Mouse (Mus musculus) thymus, adult 18-20 months (tissue): Measurements from ENCODE around the gene Eya2.

Experiments
- DNase-seq, 2 experiments: peaks; one replicate each; pipeline ENCODE4 v3.0.0; 2022; ENCODE audit warnings: mixed read lengths in 2 of 2

Eya2 gene

DNA sequence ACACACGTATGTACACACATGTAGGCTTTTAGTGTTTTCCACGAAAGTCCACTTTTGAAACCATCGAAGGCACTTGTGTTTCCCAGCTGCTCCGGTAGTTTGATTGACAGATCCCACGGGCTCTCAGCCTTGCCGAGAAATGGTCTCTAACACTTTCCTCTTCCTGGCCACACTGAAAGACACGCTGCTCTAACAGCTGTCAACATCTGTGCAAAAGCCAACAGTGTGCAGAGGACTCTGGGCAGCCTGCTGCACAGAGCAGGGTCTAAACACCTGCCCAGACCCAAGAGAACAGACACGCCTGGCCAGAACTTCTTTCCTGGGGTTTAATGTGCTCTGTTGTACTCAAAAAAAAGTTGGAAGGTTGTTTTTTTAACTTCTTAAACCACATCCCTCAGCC, 124.5 kb downstream of the Eya2 start:
- no peak for DNase-seq

DNA sequence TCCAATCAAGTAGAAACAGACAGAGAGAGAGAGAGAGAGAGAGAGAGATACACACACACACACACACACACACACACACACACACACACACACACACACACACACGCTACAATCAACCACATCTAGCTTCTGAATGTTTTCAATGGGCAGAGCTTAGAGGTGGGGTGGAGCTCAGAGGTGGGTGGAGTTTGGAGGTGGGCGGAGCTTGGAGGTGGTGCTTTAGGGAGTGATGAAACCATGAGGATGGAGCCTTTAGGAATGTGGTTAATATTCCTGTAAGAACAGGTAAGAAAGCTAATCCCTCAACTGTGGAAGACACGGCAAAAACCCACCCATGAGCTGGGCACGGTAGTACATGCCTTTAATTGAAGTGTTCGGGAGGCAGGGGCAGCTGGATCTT, 127.1 kb downstream of the Eya2 start:
- no peak for DNase-seq

DNA sequence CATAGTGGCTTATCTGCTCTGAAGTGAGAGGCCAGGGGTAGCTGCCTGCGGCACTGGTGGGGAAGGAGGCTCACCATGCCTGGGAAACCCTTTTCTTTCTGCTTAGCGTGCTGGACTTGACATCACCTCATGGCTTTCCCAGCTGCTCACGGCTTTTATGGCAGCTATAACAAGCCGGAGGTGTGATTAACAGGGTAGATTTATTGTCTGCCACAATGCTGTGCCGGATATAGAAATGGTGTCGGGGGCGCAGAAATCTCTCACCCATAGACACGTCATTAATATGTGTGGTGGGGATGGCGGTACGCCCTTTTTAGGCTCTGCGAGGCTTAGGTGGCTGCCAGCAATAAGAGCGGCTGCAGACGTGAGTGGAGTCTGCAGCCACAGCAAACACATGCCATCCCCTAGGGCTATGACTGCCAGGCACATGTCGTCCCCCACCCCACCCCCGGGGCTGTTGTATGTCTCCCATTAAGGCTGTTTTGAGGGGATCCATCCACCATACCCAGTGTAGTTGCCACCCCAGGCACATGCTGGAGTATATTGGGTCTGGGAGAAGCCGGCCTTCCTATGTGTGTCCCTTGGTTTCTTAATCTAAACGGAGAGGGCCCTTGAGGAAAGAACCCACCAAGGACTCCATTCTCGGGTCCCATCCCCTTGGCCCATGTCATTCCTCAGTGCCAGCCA, 137.9 kb downstream of the Eya2 start:
- DNase-seq = no peak

DNA sequence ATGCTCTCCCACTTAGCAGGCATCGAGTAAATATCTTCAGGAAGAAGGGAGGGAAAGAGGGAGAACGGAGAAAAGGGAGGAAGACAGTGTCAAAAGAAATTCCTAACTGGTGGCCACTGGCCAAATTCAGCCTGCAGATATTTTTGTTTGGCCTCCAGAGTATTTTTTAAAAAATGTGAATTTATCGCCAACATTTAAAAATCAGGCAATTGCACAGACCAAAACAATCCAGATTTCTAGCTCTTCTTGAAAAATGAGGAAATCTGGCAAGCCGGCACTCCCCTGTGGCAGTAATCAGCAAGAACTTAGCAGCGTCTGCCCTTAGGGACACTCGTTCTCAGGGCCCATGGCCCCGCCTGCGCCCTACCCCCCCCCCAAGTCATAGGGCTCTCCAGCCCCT, 138.9 kb downstream of the Eya2 start:
- DNase-seq = no peak

DNA sequence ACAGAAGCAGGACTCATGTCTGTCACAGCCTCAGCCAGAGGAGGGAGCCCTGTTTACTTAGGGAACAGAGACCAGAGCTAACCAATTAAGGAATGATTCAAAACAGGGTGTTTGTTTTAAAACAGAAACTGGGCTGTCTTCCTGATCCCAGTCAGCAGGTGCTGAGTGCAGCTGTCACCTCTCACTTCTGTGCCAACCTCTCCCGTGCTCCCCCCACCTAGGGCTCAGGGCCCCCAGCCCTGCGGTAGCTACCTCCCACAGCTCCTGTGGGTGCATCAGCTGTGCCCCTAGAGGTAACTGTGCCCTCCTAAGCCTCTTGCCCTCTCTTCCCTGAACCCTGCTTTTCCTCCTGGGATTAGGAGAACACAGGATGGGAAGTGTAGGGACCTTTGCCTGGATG, 141.5 kb downstream of the Eya2 start:
- no peak for DNase-seq

DNA sequence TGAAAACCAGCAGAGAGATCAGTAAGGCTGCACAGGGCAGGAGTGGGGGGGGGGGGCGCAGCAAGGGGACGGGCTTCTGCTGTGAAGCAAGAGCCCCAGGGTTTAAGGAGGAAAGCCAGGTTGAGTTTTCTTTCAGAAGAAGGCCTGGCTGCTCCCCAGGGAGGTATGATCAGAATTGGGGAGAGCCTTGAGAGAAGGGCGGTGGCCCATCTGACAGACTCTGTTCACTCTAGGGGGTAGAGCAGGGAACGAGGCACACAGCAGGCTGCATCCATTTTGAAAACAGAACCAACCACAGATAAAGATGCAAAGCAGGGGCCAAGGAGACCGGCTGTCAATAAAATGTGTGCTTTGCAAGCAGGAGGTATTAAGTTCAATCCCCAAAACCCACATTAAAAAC, 145.5 kb downstream of the Eya2 start:
- DNase-seq = no peak

DNA sequence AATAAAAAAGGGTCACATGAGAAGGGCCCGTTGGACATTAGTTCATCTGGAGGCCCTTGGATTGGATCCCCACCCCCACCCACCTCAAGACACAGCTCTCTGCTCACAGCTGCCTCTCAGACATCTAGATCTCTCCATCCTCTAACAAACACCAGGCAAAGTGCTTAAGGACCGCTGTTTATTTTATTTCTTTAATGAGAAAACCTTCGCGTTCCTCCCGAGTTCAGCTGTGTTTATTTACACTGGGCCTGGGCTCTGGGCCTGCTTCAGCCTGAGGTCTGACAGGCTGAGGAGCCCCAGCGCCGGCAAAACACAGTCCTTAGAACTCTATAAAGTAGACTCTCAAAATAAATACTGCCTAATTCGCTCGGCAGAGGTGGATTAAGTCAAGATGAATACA, 146.2 kb downstream of the Eya2 start:
- no peak for DNase-seq

DNA sequence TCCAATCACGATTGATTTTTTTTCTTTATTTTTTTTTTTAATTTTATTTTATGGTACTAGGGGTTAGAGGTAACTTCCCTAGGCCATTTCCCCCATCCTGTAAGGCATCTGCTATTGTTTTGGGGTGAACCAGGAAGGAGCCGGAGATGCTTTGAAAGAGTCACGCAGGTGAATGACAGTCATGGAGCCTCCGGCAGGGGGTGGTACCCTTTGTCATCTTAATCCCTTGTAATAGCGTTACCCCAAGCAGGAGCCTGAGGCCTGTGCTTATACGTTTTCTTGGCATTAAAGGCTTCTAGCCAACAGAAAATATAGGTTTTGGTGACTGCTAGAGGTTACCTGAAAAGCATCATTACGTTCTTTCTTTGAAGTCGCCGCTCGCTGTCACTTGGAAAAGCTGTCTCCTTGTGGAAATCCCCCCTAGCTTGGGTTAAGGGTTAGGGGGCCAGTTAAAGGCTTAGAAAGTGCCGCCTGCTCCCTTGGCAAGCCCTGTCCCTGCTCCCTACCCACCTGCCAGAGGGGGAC, 146.8 kb downstream of the Eya2 start:
- no peak for DNase-seq

DNA sequence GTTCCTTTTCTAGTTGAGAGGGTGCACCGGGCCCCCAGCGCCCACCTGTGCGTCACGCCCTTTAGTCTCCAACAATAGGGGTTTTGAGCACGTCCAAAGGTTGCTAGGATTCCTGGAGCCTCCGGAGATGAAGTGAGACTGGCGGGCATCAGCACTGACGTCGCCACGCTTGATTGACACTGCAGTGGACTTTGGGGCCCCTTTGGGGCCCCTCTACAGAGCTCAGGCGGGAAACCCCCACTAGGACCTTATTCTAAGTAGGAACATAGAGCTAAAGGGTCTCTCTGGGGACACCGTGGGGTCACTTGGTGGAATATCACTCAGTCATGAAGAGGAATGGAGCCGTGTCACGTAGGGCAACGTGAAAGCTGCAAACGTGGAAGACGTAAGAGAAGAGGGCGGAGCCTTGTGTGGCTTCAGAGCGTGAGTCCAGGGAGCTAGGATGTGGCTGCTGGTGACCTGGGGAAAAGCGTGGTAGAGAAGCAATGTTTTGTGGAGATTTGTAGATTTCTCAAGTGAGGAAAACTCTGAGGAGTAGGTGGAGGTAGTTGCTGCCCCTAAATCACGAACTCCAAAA, 147.5 kb downstream of the Eya2 start:
- DNase-seq = no peak

DNA sequence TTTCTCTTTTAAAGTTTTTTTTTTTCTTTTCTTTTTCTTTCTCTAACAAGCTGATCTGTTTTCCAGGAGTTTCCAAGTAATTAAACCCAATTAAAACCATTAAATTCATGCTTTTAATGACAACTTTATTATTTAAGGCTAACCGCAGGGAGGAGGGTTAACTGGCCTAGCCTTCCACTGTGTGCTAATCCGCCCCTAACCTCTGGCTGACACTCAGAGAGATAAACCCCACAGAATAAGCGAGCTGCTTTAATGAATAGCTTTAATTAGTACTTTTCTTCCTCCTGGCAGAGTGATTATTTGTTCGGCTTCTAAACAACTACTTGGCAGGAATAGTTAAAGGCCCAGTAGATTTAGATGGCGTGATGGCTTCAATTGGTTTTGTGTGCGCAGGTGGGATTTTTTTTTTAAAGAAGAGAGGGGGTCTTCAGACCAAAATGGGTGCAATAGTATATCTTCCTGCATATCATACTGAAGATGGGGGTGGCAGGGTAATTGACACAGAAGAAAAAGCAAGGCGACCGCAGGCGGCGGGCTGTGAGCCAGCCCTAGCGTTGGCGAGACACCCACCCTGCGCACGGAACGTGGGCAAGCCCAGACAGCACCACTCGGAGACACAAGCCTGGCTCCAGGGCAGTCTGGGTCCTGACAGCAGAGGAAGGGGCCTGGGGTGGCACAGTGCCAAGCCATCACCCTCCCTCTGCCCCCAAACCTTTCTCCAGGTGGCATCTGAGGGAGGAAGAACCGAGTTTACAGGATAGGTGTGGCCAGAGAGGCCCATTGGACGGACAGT, 150.7 kb downstream of the Eya2 start:
- no peak for DNase-seq

DNA sequence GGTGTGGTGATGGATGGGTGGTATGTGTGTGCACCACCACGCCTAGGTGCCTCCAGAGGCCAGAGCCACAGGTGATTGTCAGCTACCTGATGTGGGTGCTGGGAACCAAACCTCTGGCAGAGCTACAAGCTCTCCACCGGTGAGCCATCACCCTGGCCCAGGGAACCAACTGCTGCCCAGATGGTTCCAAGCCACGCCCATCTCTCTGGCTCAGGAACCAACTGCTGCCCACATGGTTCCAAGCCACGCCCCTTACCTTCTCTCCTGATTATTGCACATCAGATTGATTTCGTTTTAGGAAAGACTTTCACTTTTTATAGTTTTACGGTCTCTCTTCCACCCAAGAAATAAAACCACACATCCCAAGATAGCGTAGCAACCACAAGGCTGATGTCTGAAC, 153.1 kb downstream of the Eya2 start:
- no peak for DNase-seq

DNA sequence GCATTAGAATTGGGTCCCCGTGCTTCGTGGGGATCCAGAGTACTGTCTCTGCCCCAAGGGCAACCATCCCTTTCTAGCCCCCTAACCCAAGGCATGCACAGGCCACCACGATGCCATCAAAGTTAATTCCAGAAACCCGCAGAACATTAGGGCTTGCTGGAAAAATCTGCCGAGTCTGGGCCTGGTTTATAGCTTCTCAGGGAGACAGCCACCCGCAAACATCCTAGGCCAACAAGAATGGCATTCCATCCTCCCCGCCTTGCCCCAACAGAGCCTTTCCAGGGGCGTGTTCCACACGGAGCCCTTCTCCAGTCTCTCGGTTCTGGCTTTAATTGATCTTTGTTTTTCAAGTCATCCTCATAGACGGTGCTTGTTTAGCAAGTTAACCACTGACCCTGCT, 153.6 kb downstream of the Eya2 start:
- no peak for DNase-seq

DNA sequence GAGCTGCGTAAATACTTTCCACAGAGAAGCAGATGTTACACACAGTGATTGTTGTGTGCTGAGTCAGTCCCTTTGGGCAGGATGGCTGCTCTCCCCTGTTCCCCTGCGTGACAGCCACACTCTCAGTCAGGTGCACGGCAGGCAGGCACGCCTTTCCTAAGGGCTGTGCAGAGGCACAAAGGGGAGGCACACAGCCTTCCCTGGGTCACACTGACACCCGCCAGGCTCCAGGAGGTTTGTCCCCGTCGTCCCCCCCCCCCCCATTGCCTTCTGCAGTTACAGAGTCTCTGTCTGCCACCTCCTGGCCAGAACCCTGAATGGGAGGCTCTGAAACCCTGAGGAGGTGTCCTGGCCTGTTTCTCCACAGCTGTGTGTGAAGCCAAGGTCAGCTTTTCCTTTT, 156.2 kb downstream of the Eya2 start:
- DNase-seq = no peak

DNA sequence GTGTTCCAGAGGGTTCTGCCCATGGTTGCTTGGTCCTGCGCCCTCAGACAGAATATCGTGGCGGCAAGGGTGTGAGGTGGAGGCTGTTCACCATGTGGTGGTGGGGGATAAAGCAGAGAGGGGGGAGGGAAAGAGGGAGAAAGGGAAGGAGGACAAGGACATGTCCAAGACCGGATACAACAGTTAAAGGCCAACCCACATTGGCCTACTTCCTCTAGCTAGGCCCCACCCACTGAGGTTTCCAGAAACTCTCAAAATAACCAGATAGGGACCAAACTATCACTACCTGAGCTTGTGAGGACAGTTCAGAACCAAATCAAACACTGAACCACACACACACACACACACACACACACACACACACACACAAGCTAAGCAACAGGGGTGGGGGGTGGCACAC, 157.9 kb downstream of the Eya2 start:
- DNase-seq = no peak

DNA sequence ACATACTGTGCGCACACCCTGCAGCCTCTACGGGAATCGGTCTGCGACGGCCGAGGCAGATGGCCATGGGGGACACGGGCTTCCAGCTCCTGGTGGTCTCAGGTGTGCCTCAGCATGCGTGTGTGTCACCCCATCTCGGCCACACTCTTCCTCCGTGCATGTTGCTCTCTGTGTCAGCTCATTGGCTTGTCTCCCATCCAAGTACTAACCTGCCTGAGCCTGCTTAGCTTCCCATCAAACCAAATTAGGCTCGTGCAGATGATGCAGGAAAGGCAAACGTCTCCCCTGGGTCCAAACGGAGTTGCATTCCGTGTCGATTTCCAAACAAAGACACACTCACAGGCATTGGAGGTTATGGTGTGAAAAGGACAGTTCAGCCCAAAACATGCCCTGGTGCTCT, 163.0 kb downstream of the Eya2 start:
- no peak for DNase-seq

DNA sequence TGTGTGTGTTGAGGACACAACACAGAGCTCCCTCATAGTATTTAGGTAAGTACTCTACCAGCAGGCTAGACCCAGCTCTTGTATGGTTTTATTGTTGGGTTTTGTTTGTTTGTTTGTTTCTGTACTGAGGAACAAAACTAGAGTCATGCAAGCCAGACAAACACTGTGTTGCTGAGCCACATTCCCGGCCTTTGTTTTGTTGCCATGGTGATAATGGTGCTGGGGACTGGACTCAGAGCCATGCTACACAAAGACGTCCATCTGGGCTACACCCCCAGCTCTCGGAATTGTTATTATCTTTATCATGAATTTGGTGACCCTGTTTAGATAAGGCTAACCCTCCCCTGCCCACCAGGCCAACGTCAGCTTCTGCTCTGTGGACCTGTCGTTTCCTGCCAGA, 163.7 kb downstream of the Eya2 start:
- no peak for DNase-seq

DNA sequence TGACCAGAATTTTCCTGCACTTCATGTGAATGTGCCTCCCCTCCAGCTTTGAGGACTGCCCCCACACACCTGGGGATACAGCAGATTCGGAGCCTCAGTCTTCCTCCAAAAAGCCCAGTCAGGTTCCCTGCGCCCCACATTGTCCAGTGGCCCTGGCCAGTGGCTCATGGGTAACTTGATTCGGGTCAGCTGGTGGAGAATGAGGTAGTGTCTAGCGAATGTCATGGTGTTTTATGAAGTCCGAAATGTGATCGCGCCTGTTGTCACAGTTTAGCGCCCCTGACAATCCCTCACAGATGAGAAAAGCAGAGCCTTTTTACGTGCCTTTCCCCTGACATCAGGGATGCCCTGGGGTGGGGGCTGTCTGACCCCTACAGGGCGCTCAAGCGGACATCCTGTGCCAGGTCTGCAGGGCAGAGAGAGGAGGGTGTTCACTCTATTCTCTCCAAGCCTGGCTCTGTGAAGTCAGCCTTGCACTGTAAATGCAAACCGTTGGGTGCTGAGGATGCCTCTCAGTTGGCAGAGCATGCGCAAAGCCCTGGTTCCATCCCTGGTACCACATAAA, 164.7 kb downstream of the Eya2 start:
- DNase-seq = no peak

DNA sequence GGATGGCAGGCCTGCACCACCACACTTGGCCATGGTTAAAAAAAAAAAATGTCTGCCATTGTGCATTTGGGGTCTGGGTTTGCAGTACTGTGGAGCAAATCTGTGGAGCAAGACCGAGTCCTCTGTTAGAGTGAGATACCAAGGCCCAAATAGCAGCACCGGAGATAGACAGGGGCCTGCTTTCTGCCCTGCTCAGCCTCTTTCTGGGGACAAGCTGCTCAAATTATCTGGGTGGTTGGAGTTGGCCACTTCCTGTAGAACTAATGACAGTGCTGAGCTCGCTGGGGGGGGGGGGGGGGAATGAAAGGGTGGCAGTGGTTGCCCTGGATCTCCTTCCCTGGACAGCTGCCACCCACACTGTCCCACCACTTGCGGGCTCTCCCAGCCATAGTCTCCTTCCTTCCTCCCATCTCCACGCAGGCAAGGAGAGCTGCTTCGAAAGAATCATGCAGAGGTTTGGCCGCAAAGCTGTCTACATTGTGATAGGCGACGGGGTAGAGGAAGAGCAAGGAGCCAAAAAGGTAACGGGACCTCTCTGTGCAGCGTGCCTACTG, 174.1 kb downstream of the Eya2 start:
- no peak for DNase-seq

DNA sequence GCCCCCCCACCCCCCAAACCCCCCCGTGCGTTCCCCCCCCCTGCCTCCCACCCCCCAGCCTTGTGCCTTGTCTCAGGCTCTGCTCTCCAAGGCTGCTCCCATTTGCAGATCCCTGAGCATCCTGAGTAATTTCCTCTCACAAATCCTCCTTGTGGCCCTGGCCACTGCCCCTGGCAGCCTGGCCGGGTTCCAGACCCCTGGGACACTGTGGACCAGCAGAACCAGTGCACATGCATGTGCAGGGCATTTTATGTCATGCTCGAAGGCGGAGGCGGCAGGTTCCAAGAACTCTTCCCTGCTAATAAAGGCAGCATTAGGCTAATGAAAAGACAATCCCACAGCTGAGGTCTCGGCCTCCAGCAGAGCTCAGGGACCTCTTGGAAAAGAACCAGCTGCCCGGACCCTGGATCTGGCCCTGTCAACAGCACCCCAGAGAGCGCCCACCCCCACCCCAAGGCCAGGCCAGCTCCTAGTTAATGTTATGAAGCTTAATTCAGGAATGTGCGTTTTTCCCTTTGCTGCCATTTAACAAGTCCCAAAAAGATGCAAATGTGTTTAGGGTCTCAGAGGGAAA, 174.6 kb downstream of the Eya2 start:
- DNase-seq = no peak

DNA sequence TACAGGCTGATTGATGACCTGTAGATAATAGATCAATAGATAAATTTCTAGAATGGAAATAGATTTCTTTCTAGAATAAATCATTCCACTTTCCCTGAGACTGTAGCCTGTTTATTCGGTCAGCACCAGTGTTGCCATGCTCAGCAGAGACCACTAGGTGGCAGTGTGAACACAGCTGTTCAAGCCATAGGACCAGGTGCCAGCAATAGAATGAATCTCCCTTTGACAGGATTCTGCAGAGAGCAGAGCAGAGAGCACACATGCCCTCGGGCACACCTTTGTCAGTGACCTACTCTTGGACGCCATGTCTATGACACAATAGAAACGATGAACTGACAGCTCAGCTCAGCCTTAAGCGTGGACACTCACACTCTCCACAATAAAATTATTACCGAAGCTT, 184.1 kb downstream of the Eya2 start:
- peak in 1 of 2 experiments; percentile 41 for DNase-seq

DNA sequence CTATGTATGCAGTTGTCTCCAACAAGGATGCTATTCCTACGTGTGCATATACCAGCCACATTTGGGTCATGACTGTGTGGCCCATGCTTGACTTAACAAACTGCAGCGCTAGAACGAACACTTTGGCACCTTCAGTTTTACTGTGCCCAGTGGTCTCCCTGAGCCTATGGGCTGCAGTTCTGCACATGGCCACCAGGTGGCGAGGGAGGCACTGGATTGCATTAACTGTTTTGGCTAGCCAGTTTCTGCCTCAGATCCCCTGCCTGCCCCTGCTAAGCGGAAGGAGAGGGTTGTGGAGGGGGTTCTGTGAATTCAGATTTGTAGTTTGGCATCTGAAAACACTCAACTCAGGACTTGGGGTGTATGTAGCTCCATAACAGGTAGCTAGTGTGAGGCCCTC, 187.5 kb downstream of the Eya2 start:
- DNase-seq = peak; percentile 44 to 48

DNA sequence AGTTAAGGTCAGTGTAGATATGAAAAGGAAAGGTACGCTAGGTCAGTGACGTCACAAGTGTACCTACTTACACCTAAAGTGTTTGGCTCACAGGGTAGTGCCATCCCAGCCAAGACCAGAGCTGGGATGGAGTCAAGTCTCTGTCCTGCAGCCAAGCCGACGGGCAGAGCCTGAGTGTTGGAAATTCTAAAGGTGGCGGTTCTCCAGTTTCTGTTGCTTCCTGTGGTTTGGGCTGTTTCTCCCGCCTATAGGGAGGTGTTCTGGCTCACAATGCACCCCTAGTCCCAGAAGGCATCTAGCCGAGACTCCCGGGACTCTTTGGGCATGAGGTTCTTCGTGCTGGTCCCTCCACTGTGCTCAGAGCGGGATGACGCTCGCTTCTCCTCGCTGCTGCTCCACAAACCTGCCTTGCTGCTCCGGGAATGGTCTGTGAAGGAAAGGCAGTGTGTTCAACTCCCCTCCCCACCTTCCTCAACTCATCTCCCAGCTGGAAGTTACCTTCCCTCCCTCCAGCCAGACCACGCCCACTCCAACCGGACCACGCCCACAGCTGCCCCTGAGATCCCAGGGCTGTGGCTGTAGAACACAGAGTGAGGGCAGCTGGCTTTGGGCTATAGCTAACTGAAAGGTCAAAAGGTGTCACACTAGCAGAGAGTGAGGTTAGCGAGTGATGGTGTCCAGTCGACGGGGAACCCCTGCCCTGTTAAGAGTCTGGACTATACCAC, 190.6 kb downstream of the Eya2 start:
- no peak for DNase-seq
